26 mouse cellular contexts compared by ENCODE assay signal in genomic region chr7:139323026-139323425, GRCm38 (mm10).
A peak's percentile ranks its signal among the peaks of the same experiment; 100 is the strongest.
DNase-seq lines count a peak whose midpoint lies in the region; ATAC-seq and TF ChIP-seq lines count a peak whose summit lies in the region.
"Had no signal": no experiment of that assay in that cellular context is flagged by ENCODE, and none has a peak within 500 bp of the region (broad histone marks: within the 10 kb centered on the region; RNA-seq: fewer than 3 reads in every experiment).

No protein-coding gene starts in this region.

- TF ChIP-seq CTCF in liver, postnatal 0 days (IDR thresholded peaks at IDR 0.05; ENCODE audit: low read depth) = no peak

- H3K4me3 ChIP-seq in heart, embryonic 11.5 days (ENCODE audit: low read depth, low read length) = no peak overlapping the region
- no peak overlapping the region for H3K4me3 ChIP-seq in liver, embryonic 11.5 days (ENCODE audit: low read depth, low read length)
- no peak overlapping the region for H3K4me3 ChIP-seq in liver, postnatal 0 days (ENCODE audit: low read depth, low read length)
- no peak overlapping the region for H3K4me3 ChIP-seq in hindbrain, embryonic 12.5 days
- H3K4me3 ChIP-seq: embryonic facial prominence, embryonic 13.5 days; embryonic facial prominence, embryonic 15.5 days; erythroblast, embryonic 14.5 days; forebrain, embryonic 10.5 days; forebrain, embryonic 12.5 days had no signal

- WGBS in heart, embryonic 11.5 days (ENCODE audit: insufficient replicate concordance) = 74% methylated on average over 17 of the region's 19 CpGs
- 69% methylated on average over 14 of the region's 19 CpGs for WGBS in liver, embryonic 11.5 days
- WGBS in liver, postnatal 0 days (ENCODE audit: insufficient replicate concordance) = 84% methylated on average over 17 of the region's 19 CpGs
- 79% methylated on average over 14 of the region's 19 CpGs for WGBS in hindbrain, embryonic 12.5 days

- no peaks in the 10 kb centered on the region for H3K27me3 ChIP-seq in heart, embryonic 11.5 days (ENCODE audit: control insufficient read depth, insufficient read depth, low read length)
- H3K27me3 ChIP-seq in liver, embryonic 11.5 days (replicated peaks; ENCODE audit: control insufficient read depth, insufficient read depth, low read length) = no peaks in the 10 kb centered on the region
- no peaks in the 10 kb centered on the region for H3K27me3 ChIP-seq in liver, postnatal 0 days (ENCODE audit: insufficient read depth, low read length)
- no peaks in the 10 kb centered on the region for H3K27me3 ChIP-seq in hindbrain, embryonic 12.5 days
- H3K27me3 ChIP-seq: embryonic facial prominence, embryonic 13.5 days; embryonic facial prominence, embryonic 15.5 days had no signal

- no peaks in the 10 kb centered on the region for H3K36me3 ChIP-seq in heart, embryonic 11.5 days (ENCODE audit: control insufficient read depth, insufficient read depth, low read length)
- no peaks in the 10 kb centered on the region for H3K36me3 ChIP-seq in liver, embryonic 11.5 days (ENCODE audit: control insufficient read depth, insufficient read depth, low read length)
- no peaks in the 10 kb centered on the region for H3K36me3 ChIP-seq in liver, postnatal 0 days (replicated peaks; ENCODE audit: insufficient read depth, low read length)
- no peaks in the 10 kb centered on the region for H3K36me3 ChIP-seq in hindbrain, embryonic 12.5 days
- H3K36me3 ChIP-seq: embryonic facial prominence, embryonic 13.5 days; embryonic facial prominence, embryonic 15.5 days; forebrain, embryonic 10.5 days; forebrain, embryonic 12.5 days had no signal

- no peak overlapping the region for H3K9ac ChIP-seq in heart, embryonic 11.5 days (ENCODE audit: low read depth, low read length)
- H3K9ac ChIP-seq in liver, embryonic 11.5 days (ENCODE audit: low read depth, low read length) = no peak overlapping the region
- H3K9ac ChIP-seq in liver, postnatal 0 days (replicated peaks) = no peak overlapping the region
- H3K9ac ChIP-seq in hindbrain, embryonic 12.5 days = no peak overlapping the region
- H3K9ac ChIP-seq: embryonic facial prominence, embryonic 13.5 days; embryonic facial prominence, embryonic 15.5 days; forebrain, embryonic 12.5 days had no signal

- H3K4me2 ChIP-seq in heart, embryonic 11.5 days = no peak overlapping the region
- H3K4me2 ChIP-seq in liver, embryonic 11.5 days = no peak overlapping the region
- no peak overlapping the region for H3K4me2 ChIP-seq in liver, postnatal 0 days (ENCODE audit: low read depth, low read length)
- H3K4me2 ChIP-seq in hindbrain, embryonic 12.5 days (replicated peaks) = no peak overlapping the region
- H3K4me2 ChIP-seq: embryonic facial prominence, embryonic 13.5 days; embryonic facial prominence, embryonic 15.5 days; forebrain, embryonic 12.5 days had no signal

- peaks cover 18% of the 10 kb centered on the region; the same call in 1 of the 2 replicates for H3K4me1 ChIP-seq in heart, embryonic 11.5 days (ENCODE audit: control insufficient read depth, insufficient read depth, low read length)
- H3K4me1 ChIP-seq in liver, embryonic 11.5 days (replicated peaks; ENCODE audit: control insufficient read depth, insufficient read depth, low read length) = no peaks in the 10 kb centered on the region
- no peaks in the 10 kb centered on the region for H3K4me1 ChIP-seq in liver, postnatal 0 days (ENCODE audit: insufficient read depth)
- H3K4me1 ChIP-seq in hindbrain, embryonic 12.5 days = peaks cover 12% of the 10 kb centered on the region

- no peak for DNase-seq in heart, adult 8-10 months (ENCODE audit: low spot score)
- no peak for DNase-seq in liver, embryonic 11.5 days (ENCODE audit: low spot score)
- no peak for DNase-seq in liver, postnatal 0 days
- DNase-seq in ES-CJ7 (ENCODE audit: low read depth, low spot score) (peak; percentile 36), ZHBTc4 (ENCODE audit: low read depth, low spot score) (peak; percentile 70)
- DNase-seq: adrenal gland, adult 2 months; adrenal gland, postnatal 10 days; adrenal gland, postnatal 25 days; B cell, adult 2 months; cerebellum, adult 11 months; cerebellum, adult 18-20 months; cerebellum, adult 8-10 months; cerebellum, adult 9-11 months; cerebellum, postnatal 14 days; cerebellum, postnatal 36 days; embryo, embryonic 11 days had no signal

- no peaks in the 10 kb centered on the region for H3K9me3 ChIP-seq in heart, embryonic 11.5 days (replicated peaks; ENCODE audit: control insufficient read depth, low read length)
- H3K9me3 ChIP-seq in liver, embryonic 11.5 days (ENCODE audit: control insufficient read depth, low read length) = no peaks in the 10 kb centered on the region
- H3K9me3 ChIP-seq in liver, postnatal 0 days (ENCODE audit: low read length) = no peaks in the 10 kb centered on the region
- no peaks in the 10 kb centered on the region for H3K9me3 ChIP-seq in hindbrain, embryonic 12.5 days (replicated peaks)
- H3K9me3 ChIP-seq: embryonic facial prominence, embryonic 13.5 days; embryonic facial prominence, embryonic 15.5 days had no signal

- no peak overlapping the region for H3K27ac ChIP-seq in heart, embryonic 11.5 days (ENCODE audit: low read depth, low read length)
- H3K27ac ChIP-seq in liver, embryonic 11.5 days (ENCODE audit: low read depth, low read length) = no peak overlapping the region
- no peak overlapping the region for H3K27ac ChIP-seq in liver, postnatal 0 days (ENCODE audit: low read depth)
- H3K27ac ChIP-seq in hindbrain, embryonic 12.5 days = no peak overlapping the region
- H3K27ac ChIP-seq: embryonic facial prominence, embryonic 13.5 days; embryonic facial prominence, embryonic 15.5 days; forebrain, embryonic 10.5 days; forebrain, embryonic 12.5 days had no signal

- ATAC-seq in heart, embryonic 11.5 days (replicated peaks; ENCODE audit: insufficient number of reproducible peaks, low FRiP score, low TSS enrichment) = 0 out of 2 replicates have a peak, but pooled peaks have one; percentile 31
- ATAC-seq in liver, embryonic 11.5 days (replicated peaks; ENCODE audit: low FRiP score) = 0 out of 2 replicates have a peak, but pooled peaks have one; percentile 20
- ATAC-seq in liver, postnatal 0 days = no peak
- ATAC-seq in hindbrain, embryonic 12.5 days (ENCODE audit: low FRiP score) = no peak
- ATAC-seq: CD4-positive, CD25-positive, alpha-beta regulatory T cell, adult 4 months; forebrain, embryonic 14.5 days; forebrain, embryonic 16.5 days had no signal

- no peak for TF ChIP-seq EP300 in liver, postnatal 0 days (IDR thresholded peaks at IDR 0.05; ENCODE audit: low read depth)

Comparison
In these comparisons a context has a peak if more than half of its experiments do, and no peak if none do; other contexts are left out.
1. ATAC-seq: peak in heart, embryonic 11.5 days (single experiment) and liver, embryonic 11.5 days (single experiment); none in liver, postnatal 0 days (single experiment) and hindbrain, embryonic 12.5 days (single experiment).
2. DNase-seq: peak in ES-CJ7 (single experiment) and ZHBTc4 (single experiment); none in heart, adult 8-10 months (single experiment), liver, embryonic 11.5 days (single experiment) and liver, postnatal 0 days (single experiment).